Mouse (Mus musculus) right cerebral cortex, adult 2 months (tissue): ENCODE results near the gene Gm42674.

Experiments
- DNase-seq, 2 experiments: peaks; one replicate each; pipeline ENCODE4 v3.0.0; 2021 to 2022; ENCODE audit warnings: low spot score in 2 of 2

Gene Gm42674

DNA sequence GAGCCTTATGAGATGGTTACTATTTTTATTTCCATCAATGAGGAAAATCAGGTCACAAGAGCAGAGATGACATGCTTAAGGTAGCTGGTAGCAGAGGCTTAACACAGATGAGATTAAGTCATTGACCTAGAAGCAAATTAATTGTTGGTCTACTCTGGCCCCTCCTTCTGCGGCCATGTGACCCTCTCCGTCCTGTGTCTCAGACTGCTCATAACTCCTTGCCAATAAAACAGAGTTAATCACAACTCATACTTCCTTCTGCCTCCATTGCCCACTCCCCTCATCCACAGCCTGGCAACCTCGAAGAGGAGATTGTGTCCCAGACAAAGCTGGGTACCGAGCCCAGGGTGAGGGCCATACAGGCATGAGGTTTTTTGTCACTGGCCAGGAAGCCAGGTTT lies 3.5 kb upstream of the Gm42674 start:
- DNase-seq = no peak

DNA sequence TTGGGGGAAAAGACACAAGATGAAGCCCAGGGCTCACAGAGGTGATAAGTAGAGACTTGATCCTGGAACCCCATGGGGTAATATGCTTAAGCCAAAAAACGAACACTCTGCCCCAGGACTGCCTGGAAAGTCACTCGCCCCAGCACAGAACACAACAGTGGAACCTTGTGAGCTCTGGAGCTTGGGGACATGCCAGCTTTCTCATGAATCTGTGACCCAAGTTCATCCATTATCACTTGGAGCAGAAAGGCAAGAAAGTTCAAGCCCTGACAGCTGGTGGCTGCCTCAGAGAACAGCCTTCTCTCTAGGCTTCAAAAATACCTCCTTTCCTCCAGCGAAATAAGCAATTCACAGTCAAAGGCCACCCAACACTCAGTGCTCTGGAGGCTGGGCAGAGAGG lies 2.3 kb upstream of the Gm42674 start:
- DNase-seq = no peak

DNA sequence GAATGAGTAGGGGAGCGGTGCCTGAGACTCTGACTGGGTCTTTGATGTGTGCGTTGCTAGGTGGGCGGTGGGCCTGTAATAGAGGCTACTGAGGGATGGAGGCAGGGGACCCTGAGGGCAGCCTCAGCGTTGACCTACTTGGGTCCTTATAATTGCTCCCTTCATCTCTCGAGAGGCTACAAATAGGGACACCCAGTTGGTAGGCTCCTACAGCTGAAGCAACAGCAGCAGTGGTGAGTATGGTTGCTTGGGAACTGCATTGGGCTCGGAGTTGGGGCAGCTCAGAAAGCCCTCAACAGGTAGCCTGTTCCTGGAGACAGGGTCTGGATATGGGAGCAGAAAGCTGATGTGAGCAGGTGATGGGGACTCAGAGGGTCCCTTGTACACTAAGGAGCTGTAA lies 1.7 kb upstream of the Gm42674 start:
- no peak for DNase-seq

DNA sequence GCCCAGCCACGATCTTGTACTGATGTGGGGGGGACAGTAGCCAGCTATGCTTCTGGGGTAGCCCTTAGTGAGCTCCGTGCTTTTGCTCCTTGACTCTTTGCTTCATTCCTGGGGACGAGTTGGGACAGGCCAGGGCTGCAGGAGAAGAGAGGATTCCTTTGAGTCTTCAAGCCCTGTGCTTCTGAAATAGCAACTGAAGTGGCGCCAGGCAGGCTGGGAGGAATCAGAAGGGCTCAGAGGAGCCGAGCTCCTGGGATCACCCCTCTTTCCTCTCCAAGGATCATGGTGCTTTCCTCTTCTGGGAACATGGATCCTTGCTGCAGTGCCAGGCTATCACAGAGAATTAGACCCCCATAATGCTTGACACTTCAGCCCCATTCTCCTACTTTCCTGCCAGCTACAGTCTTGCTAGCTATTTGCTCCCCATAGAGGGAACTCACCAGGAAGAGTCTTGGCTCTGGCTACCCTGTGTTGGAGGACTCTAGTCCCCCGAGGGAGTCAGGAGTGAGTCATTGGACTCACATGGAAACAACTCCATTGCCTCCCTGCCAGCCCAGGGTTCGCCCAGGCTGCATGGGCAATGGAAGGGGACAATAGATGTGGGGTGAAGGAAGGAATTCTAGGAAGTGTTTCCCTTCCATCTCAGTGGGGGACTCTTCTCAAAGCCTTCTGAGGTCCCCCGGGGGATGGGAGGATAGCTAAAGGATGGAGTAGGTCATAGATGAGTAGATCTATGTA lies 1.1 kb upstream of the Gm42674 start:
- no peak for DNase-seq

DNA sequence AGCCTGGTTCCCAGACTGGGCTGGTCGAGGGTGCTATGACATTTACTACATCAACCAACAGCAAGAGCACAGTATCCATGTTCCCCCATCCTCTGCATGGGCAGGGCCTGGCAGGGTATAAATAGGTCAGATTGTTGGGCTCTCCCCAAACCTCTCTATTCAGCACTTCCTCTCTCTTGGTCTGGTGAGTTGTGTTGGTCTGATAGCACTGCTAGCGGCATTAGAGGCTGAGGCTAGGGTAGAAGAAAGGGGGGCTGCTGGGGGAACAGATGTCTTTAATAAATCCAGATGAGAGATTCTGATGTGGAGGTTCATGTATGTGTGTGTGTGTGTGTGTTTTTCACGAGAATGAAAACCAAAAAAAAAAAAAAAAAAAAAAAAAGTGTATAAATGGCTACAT lies 1.9 kb downstream of the Gm42674 start, which contains the start of gene S100a4:
Gene S100a4, plus strand, starts transcription at position 149 of the 400 bp plus-strand sequence.
- no peak for DNase-seq

DNA sequence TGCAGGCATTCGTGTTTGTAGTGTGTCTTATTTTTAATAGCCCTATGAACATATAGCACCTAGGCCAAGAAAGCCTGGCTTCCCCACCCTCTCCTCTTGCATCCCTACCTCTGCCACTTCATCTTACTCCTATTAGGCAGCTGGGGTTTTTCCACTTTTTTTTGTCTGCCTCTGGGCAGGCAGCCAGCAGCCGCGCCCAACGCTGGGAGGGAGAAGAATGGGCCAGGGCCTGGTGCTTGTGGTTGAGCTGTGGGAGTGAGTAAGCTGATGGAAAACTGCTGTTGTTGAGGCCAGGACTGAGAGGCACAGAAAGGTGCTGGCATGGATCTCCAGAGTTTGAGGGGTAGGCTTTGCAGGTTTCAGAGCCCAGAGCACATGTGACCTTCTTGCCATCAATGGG lies 2.7 kb downstream of the Gm42674 start:
- peak; percentile 75 to 76 for DNase-seq

DNA sequence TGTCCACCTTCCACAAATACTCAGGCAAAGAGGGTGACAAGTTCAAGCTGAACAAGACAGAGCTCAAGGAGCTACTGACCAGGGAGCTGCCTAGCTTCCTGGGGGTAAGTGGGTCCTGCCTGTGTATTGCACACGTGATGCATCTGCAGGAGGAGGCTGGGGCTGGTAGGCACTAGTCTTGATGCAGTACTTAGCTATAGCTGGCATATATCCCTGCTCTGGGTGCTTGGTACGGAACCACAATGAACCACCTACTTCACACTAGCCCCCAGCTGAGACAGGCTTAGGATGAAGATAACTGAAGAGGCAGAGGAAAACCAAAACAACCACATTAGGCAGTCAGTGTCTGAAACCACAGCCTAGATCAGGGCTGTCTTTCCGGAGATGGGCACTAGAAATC lies 3.3 kb downstream of the Gm42674 start:
- no peak for DNase-seq

DNA sequence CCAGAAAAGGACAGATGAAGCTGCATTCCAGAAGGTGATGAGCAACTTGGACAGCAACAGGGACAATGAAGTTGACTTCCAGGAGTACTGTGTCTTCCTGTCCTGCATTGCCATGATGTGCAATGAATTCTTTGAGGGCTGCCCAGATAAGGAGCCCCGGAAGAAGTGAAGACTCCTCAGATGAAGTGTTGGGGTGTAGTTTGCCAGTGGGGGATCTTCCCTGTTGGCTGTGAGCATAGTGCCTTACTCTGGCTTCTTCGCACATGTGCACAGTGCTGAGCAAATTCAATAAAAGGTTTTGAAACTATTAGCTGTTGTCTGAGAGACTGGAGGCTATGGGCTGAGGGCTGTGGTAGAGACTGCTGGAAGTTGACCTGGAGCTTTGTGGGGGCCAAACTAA lies 4.0 kb downstream of the Gm42674 start:
- DNase-seq = no peak

DNA sequence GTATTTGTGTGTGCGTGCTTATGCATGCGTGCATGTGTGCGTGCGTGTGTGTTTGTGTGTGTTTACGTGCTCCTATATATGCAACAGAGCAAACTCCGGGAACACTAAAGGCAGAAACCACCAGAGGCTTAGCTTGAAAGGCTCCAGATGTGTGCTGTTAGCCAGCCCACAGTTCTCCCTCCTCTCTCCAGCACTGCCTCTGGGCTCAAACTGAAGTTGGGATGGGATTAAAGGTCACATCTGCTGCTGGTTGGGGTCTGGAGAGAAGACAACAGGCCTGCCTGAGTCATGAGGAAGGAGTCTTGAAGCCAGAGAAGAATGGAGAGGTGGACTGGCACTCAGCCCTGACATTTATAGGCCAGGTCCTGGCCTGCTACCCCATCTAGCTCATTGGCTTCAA lies 4.5 kb downstream of the Gm42674 start:
- no peak for DNase-seq

DNA sequence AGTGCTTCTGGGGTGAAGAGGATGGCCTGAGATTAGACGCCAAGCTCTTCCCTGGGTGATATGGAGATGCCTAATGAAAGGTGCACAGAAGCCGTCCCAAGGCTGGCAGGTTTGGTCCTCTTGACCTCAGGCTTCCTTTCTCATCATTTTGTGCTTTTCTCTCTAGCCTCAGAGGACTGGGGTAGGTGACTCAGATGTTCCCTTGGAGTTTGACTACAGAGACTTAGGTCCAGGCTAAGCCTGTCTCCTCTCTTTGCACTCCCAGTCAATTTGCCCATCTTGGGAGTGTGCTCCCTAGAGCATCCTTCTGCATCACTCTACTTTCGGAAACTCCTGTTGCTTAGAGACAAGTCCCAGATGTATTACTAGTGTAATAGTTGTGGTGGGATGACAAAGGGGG lies 5.7 kb downstream of the Gm42674 start:
- DNase-seq = no peak

DNA sequence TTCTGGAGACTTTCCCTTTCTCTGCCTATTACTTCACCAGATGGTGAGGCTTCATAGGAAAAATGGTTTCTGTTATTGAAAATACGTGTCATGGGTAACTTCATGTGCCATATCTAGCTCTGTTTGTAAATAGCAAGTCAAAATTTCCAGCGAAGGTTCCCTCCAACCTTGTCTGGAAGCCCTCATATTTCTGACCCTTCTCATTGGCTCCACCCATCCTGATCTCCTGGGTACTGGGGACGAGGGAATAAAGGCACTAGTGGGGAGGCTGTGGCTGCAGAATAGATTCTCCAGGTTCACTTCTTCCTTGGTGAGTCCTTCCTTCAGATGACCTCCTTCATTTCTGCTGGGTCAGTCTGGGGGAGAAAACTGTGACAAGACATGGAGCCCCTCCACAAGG lies 6.5 kb downstream of the Gm42674 start, which contains the start of gene S100a5:
Gene S100a5, plus strand, starts transcription at position 301 of the 400 bp plus-strand sequence.
- no peak for DNase-seq

DNA sequence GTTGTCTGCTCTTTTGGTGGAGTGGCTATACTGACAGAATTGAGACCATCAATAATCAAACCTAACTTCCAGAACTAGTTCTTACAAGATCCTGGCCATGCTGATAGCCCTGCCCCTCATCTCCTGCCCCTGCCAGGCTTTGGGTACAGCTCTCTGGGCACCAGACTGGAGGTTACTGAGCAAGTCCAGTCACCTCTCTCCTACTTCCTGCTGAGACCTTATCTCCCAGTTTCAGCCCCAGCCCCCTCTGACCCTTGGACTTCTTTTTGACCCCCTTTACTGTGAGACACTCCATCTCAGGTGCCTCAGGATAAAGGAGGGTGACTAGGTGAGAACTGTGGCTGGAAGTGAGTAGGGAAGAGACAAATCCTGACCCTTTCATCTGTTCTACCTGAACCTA lies 7.4 kb downstream of the Gm42674 start:
- DNase-seq = no peak

DNA sequence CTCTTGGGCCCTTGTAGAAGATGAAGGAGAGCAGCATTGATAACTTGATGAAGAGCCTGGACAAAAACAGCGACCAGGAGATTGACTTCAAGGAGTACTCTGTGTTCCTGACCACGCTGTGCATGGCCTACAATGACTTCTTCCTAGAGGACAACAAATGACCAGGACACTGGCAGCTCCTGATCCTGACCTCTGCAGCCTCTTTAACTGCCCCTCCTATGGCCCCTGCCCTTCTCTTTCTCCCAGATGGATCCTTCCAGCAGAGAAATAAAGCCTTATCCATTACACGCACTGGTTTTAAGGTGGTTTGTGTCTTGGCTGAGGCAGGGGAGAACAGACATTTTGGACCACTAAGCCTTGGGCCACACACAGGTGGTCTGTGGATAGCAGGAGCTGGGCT lies 9.8 kb downstream of the Gm42674 start:
- DNase-seq = no peak

DNA sequence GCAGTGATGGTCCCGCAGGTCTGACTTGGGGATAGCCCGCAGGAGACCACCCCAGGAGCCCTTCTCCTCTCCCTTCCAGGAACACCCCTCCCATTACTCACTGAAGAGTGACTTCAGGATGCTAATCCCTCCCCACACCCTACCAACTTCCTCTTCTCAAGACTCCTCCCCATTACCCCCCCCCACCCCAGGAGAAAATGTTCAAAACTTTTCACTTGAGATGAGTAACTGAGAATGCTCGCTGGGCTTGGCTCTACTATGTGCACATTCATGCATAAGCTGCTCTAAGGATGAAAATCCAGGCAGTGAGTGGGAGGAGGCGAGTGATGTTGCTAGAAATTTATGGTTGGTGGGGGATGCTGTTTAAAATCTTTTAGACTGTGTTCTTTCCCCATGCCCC lies 10.4 kb downstream of the Gm42674 start:
- DNase-seq = no peak

DNA sequence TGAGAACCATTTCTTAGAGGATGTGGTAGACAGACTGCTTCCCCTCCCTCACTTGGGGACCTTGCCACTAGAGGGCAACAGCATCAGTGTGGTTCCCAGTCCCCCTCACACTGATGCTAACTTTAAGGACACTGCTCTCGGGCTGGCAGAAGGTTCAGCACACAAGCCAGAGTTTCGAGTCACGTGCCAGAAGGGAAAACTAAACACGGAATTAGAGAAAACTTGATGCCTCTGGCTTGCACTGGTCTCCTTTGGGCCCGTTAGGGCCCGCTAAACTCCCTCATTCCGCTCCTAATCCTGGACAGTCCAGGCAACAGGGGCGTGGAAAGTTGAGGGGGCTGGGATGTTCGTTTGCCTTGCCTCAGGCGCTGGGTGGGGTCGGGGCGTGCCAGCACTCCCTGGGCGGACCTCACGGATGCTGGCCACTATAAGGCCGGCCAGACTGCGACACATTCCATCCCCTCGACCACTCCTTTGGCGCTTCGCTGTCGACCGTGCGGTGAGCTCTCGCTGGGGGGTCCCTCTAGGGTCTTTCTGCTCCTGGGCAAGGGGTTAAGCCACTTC lies 11.1 kb downstream of the Gm42674 start, which contains the start of gene S100a6:
Gene S100a6, plus strand, starts transcription at position 155 of the 564 bp plus-strand sequence.
- DNase-seq = peak; percentile 47 to 56

DNA sequence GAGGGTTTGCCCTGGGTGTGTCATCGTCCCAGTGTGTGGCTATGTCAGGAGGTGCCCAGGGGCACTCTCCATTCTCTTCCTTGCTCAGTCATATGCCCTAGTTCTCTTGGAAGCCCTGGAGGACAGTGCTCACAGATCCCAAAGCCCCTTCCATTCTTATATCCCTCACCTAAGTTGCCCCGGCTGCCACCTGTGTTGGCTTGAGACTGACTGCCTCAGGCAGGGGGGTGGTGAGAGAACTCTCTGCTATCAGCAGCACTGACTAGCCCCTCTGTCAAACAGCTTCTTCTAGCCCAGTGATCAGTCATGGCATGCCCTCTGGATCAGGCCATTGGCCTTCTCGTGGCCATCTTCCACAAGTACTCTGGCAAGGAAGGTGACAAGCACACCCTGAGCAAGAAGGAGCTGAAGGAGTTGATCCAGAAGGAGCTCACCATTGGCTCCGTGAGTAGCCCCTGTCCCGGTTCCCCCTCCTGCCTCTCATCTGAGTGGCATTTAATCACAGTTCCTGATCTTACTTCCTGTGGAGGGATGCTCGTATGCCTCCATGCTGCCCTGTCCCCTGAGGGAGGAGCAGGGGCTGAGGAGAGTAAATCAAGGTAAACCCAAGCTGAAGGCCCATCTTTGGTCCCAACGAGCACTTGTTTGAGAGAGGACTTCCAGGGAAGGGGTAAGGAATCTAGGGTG lies 11.9 kb downstream of the Gm42674 start:
- DNase-seq = no peak

DNA sequence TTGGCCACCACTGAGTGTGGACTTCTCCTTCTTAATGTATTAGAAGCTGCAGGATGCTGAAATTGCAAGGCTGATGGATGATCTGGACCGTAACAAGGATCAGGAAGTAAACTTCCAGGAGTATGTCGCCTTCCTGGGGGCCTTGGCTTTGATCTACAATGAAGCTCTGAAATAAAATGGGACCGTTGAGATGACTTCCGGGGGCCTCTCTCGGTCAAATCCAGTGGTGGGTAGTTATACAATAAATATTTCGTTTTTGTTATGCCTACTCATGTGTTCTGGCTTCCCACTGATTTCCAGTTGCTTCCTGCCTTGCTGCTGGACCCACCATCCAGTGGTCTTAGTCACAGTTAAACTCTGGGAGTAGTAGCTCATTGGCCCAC lies 12.4 kb downstream of the Gm42674 start:
- no peak for DNase-seq

DNA sequence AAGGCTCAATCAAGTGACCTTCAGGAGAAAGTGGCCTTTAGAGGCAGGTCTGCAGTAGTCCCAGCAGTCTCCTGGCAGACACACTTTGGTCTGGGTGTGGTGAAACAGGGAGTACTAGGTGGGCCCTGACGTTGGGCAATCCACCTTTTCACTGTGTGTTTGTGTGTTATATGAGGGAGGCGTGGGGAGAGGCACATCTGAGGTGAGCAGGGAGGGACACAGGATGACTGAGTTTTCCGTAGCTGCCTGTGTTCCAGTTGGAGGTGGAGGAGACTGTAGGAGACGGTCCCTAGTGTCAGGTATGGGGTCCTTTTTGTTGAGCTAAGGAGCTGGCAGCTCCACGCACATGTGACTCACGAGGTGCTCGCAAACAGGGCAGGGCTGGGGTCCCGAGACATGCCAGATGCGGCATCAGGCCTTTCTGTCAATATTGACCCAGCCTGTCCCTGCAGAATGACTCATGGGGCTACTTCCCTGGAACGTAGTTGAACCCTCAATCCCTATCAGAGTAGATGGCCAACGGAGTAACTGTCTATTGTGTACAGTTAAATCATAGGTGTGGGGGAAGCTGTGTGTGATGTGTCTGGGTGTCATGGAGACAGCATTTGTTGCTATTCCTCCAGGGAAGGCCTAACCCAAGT lies 13.0 kb downstream of the Gm42674 start:
- DNase-seq = no peak

DNA sequence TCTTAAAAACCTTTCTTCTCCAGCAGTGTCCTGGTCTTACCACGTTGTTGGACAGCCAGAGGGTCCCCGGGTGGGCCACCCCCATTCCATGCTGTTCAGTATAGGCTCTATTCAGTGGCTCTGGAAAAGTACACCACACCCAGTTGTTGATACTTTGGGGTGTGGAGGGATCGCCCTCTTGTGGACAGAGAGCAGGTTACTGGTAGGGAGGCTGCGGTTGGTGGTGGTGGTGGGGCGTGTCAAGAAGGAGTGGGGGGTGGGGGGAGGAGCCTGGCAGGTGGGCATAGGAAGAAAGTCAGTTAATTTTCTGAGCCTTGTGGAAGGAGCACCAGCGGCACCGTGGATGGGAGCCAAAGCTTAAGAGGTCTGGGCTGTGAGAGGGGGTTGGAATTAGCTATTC lies 13.7 kb downstream of the Gm42674 start:
- DNase-seq = peak; percentile 80 to 82

DNA sequence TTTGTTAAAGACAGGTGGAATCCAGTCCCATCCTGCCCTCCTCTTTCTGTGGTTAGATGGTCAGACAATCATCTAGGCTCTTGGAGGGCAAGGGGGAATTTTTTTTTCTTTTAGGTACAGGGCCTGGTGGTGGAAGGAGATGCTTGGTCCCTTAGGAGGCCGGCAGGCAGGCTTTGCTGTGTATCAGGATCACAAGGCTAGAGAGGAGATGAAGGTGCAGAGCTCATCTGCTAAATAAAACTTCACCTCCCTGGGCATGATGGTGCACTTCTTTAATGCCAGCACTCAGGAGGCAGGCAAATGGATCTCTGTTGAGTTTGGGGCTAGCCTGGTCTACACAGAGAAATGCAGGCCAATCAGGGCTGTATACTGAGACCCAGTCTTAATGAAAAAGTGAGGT lies 14.2 kb downstream of the Gm42674 start:
- DNase-seq = no peak

DNA sequence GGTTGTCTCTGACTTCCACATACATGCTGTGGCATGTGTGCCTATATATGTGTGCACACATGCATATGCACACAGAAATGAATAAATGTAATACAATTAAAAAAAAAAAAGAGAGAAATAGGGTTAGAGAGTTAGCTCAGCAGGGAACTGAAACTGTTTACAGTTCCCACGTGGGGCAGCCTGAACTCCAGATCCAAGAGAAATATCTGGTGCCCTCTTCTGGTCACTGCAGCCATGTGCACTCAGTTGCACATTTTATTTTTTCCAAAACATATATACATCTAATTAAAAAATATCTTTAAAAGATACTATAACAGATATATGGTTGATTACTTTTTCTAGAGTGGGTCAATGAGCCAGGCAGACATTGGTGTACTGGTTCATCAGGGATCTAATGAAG lies 15.9 kb downstream of the Gm42674 start:
- DNase-seq = no peak

DNA sequence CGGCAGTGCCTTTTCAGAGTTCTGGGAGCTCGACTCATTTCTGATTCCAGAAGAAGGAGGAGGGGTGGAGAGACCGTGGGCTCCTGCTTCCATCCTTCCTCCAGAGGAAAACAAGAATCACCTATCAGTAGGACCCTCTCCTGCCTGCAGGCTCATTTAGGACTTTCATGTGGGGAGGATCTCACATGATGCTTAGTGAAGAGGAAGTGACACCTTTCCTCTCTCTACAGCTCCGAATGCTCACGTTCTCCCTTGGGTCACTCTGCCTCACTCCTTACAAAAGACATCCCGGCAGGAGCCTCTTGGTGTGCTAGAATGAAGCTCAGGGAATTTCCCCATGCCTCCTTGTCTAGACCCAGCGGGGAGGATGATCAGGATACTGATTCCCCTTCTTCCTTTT lies 19.8 kb downstream of the Gm42674 start:
- DNase-seq = no peak
